Comparison of ENCODE assay signal across 16 mouse cellular contexts in genomic region chr3:87131694-87132347, GRCm38 (mm10). TPM values are rescaled to one million over a fixed set of nuclear protein-coding genes. Genes with fewer than 3 reads are reported as not detected.
A peak's percentile ranks its signal among the peaks of the same experiment; 100 is the strongest.
DNase-seq lines count a peak whose midpoint lies in the region; ATAC-seq and TF ChIP-seq lines count a peak whose summit lies in the region.
"Had no signal": no experiment of that assay in that cellular context is flagged by ENCODE, and none has a peak within 500 bp of the region (broad histone marks: within the 10 kb centered on the region; RNA-seq: fewer than 3 reads in every experiment).

No protein-coding gene starts in this region.

- intact Hi-C loops in gastrocnemius, adult 2 months (cut with DNase I) = no loop called here

- H3K4me3 ChIP-seq in gastrocnemius, adult 2 months = no peak overlapping the region
- no peak overlapping the region for H3K4me3 ChIP-seq in intestine, embryonic 15.5 days (replicated peaks)
- H3K4me3 ChIP-seq in intestine, postnatal 0 days (ENCODE audit: low read depth, low read length) = no peak overlapping the region
- peak overlapping the region; percentile 35 for H3K4me3 ChIP-seq in E14TG2a.4 (replicated peaks; ENCODE audit: low read length)
- H3K4me3 ChIP-seq in embryonic facial prominence, embryonic 13.5 days = no peak overlapping the region
- H3K4me3 ChIP-seq: limb, embryonic 12.5 days; myocyte had no signal

- no peak overlapping the region for H3K9ac ChIP-seq in intestine, embryonic 15.5 days
- H3K9ac ChIP-seq in intestine, postnatal 0 days (ENCODE audit: low read depth, low read length) = no peak overlapping the region
- no peak overlapping the region for H3K9ac ChIP-seq in embryonic facial prominence, embryonic 13.5 days
- H3K9ac ChIP-seq: limb, embryonic 12.5 days had no signal

- WGBS in intestine, embryonic 15.5 days = 61% methylated on average over 11 of the region's 11 CpGs
- 60% methylated on average over 11 of the region's 11 CpGs for WGBS in intestine, postnatal 0 days
- WGBS in embryonic facial prominence, embryonic 13.5 days = 76% methylated on average over 11 of the region's 11 CpGs

- TF ChIP-seq CTCF in gastrocnemius, adult 2 months (IDR thresholded peaks at IDR 0.05) = no peak
- no peak for TF ChIP-seq CTCF in intestine, postnatal 0 days (IDR thresholded peaks at IDR 0.05; ENCODE audit: low read depth)
- TF ChIP-seq CTCF in E14TG2a.4 (conservative IDR thresholded peaks at IDR 0.05; ENCODE audit: low read length) = no peak

- DNase-seq in gastrocnemius, adult 2 months = peak; percentile 46
- no peak for DNase-seq in gastrocnemius, adult 18-20 months (ENCODE audit: low spot score)
- no peak for DNase-seq in adrenal gland, adult 18-20 months (ENCODE audit: low spot score in 2 of 2)
- DNase-seq in layer of hippocampus, postnatal 14 days (ENCODE audit: low spot score in 2 of 2) = no peak
- DNase-seq: cerebellum, adult 9-11 months; kidney, postnatal 10 days; layer of hippocampus, postnatal 36 days; lung, adult 2 months had no signal

- H3K36me3 ChIP-seq in intestine, embryonic 15.5 days = peaks cover 5% of the 10 kb centered on the region; the same call in 1 of the 2 replicates
- no peaks in the 10 kb centered on the region; the same call in 1 of the 2 replicates for H3K36me3 ChIP-seq in intestine, postnatal 0 days (ENCODE audit: control insufficient read depth, insufficient read depth)
- H3K36me3 ChIP-seq in E14TG2a.4 (ENCODE audit: insufficient read depth, low read length) = no peaks in the 10 kb centered on the region
- H3K36me3 ChIP-seq in embryonic facial prominence, embryonic 13.5 days = peaks cover 81% of the 10 kb centered on the region

- H3K27me3 ChIP-seq in intestine, embryonic 15.5 days (replicated peaks) = no peaks in the 10 kb centered on the region
- H3K27me3 ChIP-seq in intestine, postnatal 0 days (replicated peaks; ENCODE audit: control insufficient read depth, insufficient read depth, low read length) = no peaks in the 10 kb centered on the region
- H3K27me3 ChIP-seq in E14TG2a.4 (ENCODE audit: insufficient read depth, low read length) = no peaks in the 10 kb centered on the region
- H3K27me3 ChIP-seq in embryonic facial prominence, embryonic 13.5 days = no peaks in the 10 kb centered on the region
- H3K27me3 ChIP-seq: limb, embryonic 12.5 days had no signal

- peaks cover 14% of the 10 kb centered on the region for H3K4me1 ChIP-seq in intestine, embryonic 15.5 days (replicated peaks)
- H3K4me1 ChIP-seq in intestine, postnatal 0 days (replicated peaks; ENCODE audit: control insufficient read depth, insufficient read depth, low read length) = no peaks in the 10 kb centered on the region
- H3K4me1 ChIP-seq in E14TG2a.4 (replicated peaks; ENCODE audit: low read depth, low read length) = peaks cover 55% of the 10 kb centered on the region
- peaks cover 20% of the 10 kb centered on the region for H3K4me1 ChIP-seq in embryonic facial prominence, embryonic 13.5 days

- 0 out of 2 replicates have a peak, but pooled peaks have one; percentile 24 for ATAC-seq in intestine, embryonic 15.5 days
- ATAC-seq in intestine, postnatal 0 days = no peak
- ATAC-seq in embryonic facial prominence, embryonic 13.5 days (ENCODE audit: insufficient number of reproducible peaks, insufficient read depth, low FRiP score, low TSS enrichment, low read depth) = no peak

- no peak overlapping the region for H3K4me2 ChIP-seq in intestine, embryonic 15.5 days (replicated peaks)
- no peak overlapping the region for H3K4me2 ChIP-seq in intestine, postnatal 0 days (replicated peaks; ENCODE audit: low read depth)
- H3K4me2 ChIP-seq in embryonic facial prominence, embryonic 13.5 days = no peak overlapping the region
- H3K4me2 ChIP-seq: limb, embryonic 12.5 days had no signal

- peak overlapping the region; percentile 53 for H3K27ac ChIP-seq in gastrocnemius, adult 2 months
- H3K27ac ChIP-seq in intestine, embryonic 15.5 days = no peak overlapping the region
- no peak overlapping the region for H3K27ac ChIP-seq in intestine, postnatal 0 days (ENCODE audit: low read depth, low read length)
- H3K27ac ChIP-seq in embryonic facial prominence, embryonic 13.5 days = peak overlapping the region; percentile 39; the same call in 1 of the 2 replicates
- H3K27ac ChIP-seq: limb, embryonic 12.5 days had no signal

- no peaks in the 10 kb centered on the region for H3K9me3 ChIP-seq in intestine, embryonic 15.5 days
- no peaks in the 10 kb centered on the region for H3K9me3 ChIP-seq in intestine, postnatal 0 days (ENCODE audit: control insufficient read depth)
- H3K9me3 ChIP-seq in E14TG2a.4 (ENCODE audit: low read length) = no peaks in the 10 kb centered on the region
- no peaks in the 10 kb centered on the region for H3K9me3 ChIP-seq in embryonic facial prominence, embryonic 13.5 days
- H3K9me3 ChIP-seq: limb, embryonic 12.5 days had no signal

RNA-seq across cellular contexts. Expression of gene Kirrel, which starts 42.7 kb away (rescaled TPM):
- 1 to 10 TPM; 4.1 to 5.7 TPM for total RNA-seq in gastrocnemius, adult 2 months (2021)
- 1 to 10 TPM; 2.7 to 4.9 TPM for total RNA-seq in gastrocnemius, adult 18-20 months (2021)
- polyA plus RNA-seq in intestine, embryonic 15.5 days (2015; fragmentation: Nextera tagmentation; extraction: Ambion mirVana) = 11.0 and 11.8 TPM in 2 replicates
- 3.8 and 4.4 TPM in 2 replicates for polyA plus RNA-seq in intestine, postnatal 0 days (2015; fragmentation: Nextera tagmentation; extraction: Ambion mirVana)
- polyA plus RNA-seq in embryonic facial prominence, embryonic 13.5 days (2015; fragmentation: Nextera tagmentation; extraction: Ambion mirVana) = 20.4 and 21.9 TPM in 2 replicates
- total RNA-seq in adrenal gland, adult 18-20 months (2021) = 10 to 100 TPM; 11.6 to 13.8 TPM
- 1 to 10 TPM; 4.7 to 4.8 TPM for total RNA-seq in layer of hippocampus, postnatal 14 days (2021)
- total RNA-seq: megakaryocyte-erythroid progenitor cell, adult 5-6 weeks; MEL had no signal

Comparison
In these comparisons a context has a peak if more than half of its experiments do, and no peak if none do; other contexts are left out.
1. H3K27ac ChIP-seq: peak in gastrocnemius, adult 2 months (single experiment) and embryonic facial prominence, embryonic 13.5 days (single experiment); none in intestine, embryonic 15.5 days (single experiment) and intestine, postnatal 0 days (single experiment).